Mouse (Mus musculus) testis, adult 2 months (tissue): Measurements from ENCODE around the gene Inafm1.

Experiments
- CTCF ChIP-seq: fragments of 200-500 bp; IDR thresholded peaks from 2 replicates; pipeline ENCODE4 v1.5.1; 2012; ENCODE audit warnings: low read depth, mild to moderate bottlenecking, inconsistent platforms, low read length, moderate library complexity; ENCODE audit not compliant: control insufficient read depth, insufficient read depth, insufficient replicate concordance
- POLR2A ChIP-seq: fragments of 200-500 bp; IDR thresholded peaks from 2 replicates; pipeline ENCODE4 v1.6.1; 2012; ENCODE audit warnings: low read depth, mild to moderate bottlenecking, inconsistent platforms, low read length, moderate library complexity; ENCODE audit not compliant: control insufficient read depth

- no peak for TF ChIP-seq CTCF
- no peak for TF ChIP-seq POLR2A
Observed at GRCm38 (mm10) chr7:16261097-16261496, 12.3 kb downstream of the Inafm1 start.
